Mouse (Mus musculus): Measurements from ENCODE around the gene Nbea. TPM values are rescaled to one million over a fixed set of nuclear protein-coding genes. Genes with fewer than 3 reads are reported as not detected.

Gene Nbea
- polyA plus RNA-seq, 1 experiment from 2014 or later: 17.1 TPM

GRCm38 (mm10) chr3:55693073-55693472, 490.4 kb downstream of the Nbea start:
- H3K9me3 ChIP-seq: no peaks in the 10 kb centered on the region
- H3K27me3 ChIP-seq (replicated peaks; ENCODE audit: low read depth, poor library complexity, severe bottlenecking): no peaks in the 10 kb centered on the region
- WGBS: 73% methylated on average over 4 of the region's 4 CpGs
- no peak for DNase-seq (ENCODE audit: low spot score)
- H3K4me1 ChIP-seq: 0 out of 2 replicates have a peak, but pooled peaks cover 9% of the 10 kb centered on the region
- H3K4me3 ChIP-seq: no peak overlapping the region
- H3K36me3 ChIP-seq (replicated peaks): no peaks in the 10 kb centered on the region
- no peak overlapping the region for H3K27ac ChIP-seq (replicated peaks)

GRCm38 (mm10) chr3:55688098-55688497, 495.4 kb downstream of the Nbea start:
- Histone ChIP-seq H3K4me3 (no peak overlapping the region), H3K4me1 (peaks cover 47% of the 10 kb centered on the region), H3K27ac (replicated peaks) (no peak overlapping the region), H3K9me3 (no peaks in the 10 kb centered on the region), H3K27me3 (replicated peaks; ENCODE audit: low read depth, poor library complexity, severe bottlenecking) (no peaks in the 10 kb centered on the region), H3K36me3 (replicated peaks) (no peaks in the 10 kb centered on the region)
- no peak for DNase-seq (ENCODE audit: low spot score)
- WGBS: 50% methylated on average over 1 of the region's 1 CpGs

- Histone ChIP-seq H3K27ac (replicated peaks) (0 out of 2 replicates have a peak overlapping the region, but pooled peaks have one; percentile 21), H3K4me3 (no peak overlapping the region), H3K27me3 (replicated peaks; ENCODE audit: low read depth, poor library complexity, severe bottlenecking) (no peaks in the 10 kb centered on the region), H3K36me3 (replicated peaks) (no peaks in the 10 kb centered on the region), H3K9me3 (no peaks in the 10 kb centered on the region), H3K4me1 (peaks cover 52% of the 10 kb centered on the region)
- 85% methylated on average over 6 of the region's 6 CpGs for WGBS
- DNase-seq (ENCODE audit: low spot score): no peak
These were observed 496.5 kb downstream of the Nbea start for GRCm38 (mm10) chr3:55686993-55687392.

- no peaks in the 10 kb centered on the region for H3K27me3 ChIP-seq (replicated peaks; ENCODE audit: low read depth, poor library complexity, severe bottlenecking)
- peaks cover 52% of the 10 kb centered on the region for H3K4me1 ChIP-seq
- no peak overlapping the region for H3K4me3 ChIP-seq
- no peak for DNase-seq (ENCODE audit: low spot score)
- no peaks in the 10 kb centered on the region for H3K36me3 ChIP-seq (replicated peaks)
- no peaks in the 10 kb centered on the region for H3K9me3 ChIP-seq
- H3K27ac ChIP-seq (replicated peaks): no peak overlapping the region
- WGBS: 55% methylated on average over 6 of the region's 6 CpGs
These were observed 497.9 kb downstream of the Nbea start for GRCm38 (mm10) chr3:55685627-55686026.

DNA sequence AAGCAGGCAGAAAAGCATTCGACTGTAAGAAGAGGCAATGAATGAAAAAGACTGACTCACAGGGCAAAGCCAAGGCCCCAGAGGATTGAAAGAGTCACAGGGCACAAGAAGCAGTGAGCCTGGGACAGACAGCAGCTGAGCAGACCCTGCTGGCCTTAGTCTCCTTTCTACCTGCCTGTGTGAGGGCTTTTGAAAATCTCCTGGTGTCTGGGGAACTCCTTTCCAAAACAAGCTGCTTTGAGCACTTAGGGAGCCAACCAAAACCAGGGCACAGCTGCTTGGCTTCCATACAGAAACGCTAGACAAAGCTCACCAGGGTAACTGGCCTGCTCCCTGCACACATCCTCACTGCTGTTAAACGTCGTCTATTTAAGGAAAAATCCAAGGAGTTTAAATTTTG, 498.6 kb downstream of the Nbea start:
- Histone ChIP-seq H3K4me3 (no peak overlapping the region), H3K4me1 (peaks cover 52% of the 10 kb centered on the region), H3K9me3 (no peaks in the 10 kb centered on the region), H3K36me3 (replicated peaks) (no peaks in the 10 kb centered on the region), H3K27me3 (replicated peaks; ENCODE audit: low read depth, poor library complexity, severe bottlenecking) (no peaks in the 10 kb centered on the region), H3K27ac (replicated peaks) (peak overlapping the region; percentile 41)
- peak; percentile 19 for DNase-seq (ENCODE audit: low spot score)
- WGBS: 50% methylated on average over 4 of the region's 4 CpGs

DNA sequence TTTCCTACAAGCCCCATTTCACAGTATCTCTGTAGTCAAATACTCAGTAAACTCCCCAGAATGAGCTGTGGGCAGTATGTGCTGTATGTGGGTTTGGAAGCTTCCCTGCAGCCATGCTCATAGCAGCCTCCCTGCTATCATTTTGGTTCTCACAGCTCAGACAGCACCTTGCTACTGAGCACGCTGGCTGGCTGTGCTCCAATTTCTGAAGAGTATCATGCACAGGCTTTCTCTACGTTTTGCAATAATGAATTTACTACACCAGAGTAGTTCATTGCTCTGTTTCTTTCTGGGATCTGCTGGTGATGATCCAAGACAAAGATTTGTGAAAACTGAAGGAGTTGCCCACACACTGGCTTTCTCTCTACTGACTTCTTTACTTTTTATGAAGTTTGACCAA, 505.8 kb downstream of the Nbea start:
- Histone ChIP-seq H3K27ac (replicated peaks) (no peak overlapping the region), H3K36me3 (replicated peaks) (no peaks in the 10 kb centered on the region), H3K4me3 (no peak overlapping the region), H3K27me3 (replicated peaks; ENCODE audit: low read depth, poor library complexity, severe bottlenecking) (no peaks in the 10 kb centered on the region), H3K4me1 (peaks cover 5% of the 10 kb centered on the region), H3K9me3 (no peaks in the 10 kb centered on the region)
- DNase-seq (ENCODE audit: low spot score): no peak
- 84% methylated on average over 2 of the region's 2 CpGs for WGBS

DNA sequence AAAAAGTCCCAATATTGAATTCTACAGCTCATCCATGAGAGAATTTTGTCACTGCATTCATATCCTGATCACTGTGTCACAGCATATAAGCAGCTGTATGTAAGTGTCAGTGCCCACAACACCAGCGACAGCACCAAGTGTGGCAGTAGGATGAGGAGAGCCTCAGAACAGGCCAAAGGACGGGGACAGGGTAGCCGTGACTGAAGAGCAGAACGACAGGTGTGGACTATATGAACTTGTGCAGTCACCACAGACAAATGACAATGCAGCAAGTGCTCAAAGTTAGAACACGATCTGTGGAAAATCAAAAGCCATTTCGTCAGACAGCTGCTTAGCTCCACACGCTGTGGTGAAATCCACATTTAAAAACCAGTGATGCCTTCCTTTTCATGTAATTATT, 509.3 kb downstream of the Nbea start:
- no peaks in the 10 kb centered on the region for H3K27me3 ChIP-seq (replicated peaks; ENCODE audit: low read depth, poor library complexity, severe bottlenecking)
- H3K36me3 ChIP-seq (replicated peaks): no peaks in the 10 kb centered on the region
- peaks cover 10% of the 10 kb centered on the region for H3K4me1 ChIP-seq
- no peak overlapping the region for H3K27ac ChIP-seq (replicated peaks)
- DNase-seq (ENCODE audit: low spot score): no peak
- 89% methylated on average over 7 of the region's 7 CpGs for WGBS
- no peaks in the 10 kb centered on the region for H3K9me3 ChIP-seq
- no peak overlapping the region for H3K4me3 ChIP-seq

DNA sequence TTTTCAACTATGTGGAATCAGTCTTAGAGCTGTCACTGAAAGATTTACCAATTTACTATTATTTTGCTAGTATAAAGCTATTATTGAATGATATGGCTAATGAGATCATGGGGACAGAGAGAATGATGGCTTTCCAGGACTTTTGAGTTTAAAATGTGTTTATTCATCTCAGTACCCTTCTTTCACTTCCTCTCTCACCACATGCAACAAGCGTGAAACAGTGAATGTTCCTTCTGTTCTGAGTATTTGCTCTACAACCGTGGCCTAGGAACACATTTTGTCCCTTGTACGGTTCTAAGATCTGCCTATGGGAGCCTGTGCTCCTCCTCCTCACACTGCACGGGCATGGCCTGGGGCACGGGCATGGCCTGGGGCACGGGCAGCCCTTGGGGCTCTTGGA, 516.5 kb downstream of the Nbea start:
- H3K9me3 ChIP-seq: no peaks in the 10 kb centered on the region
- 0 out of 2 replicates have a peak overlapping the region, but pooled peaks have one; percentile 35 for H3K27ac ChIP-seq (replicated peaks)
- no peak overlapping the region for H3K4me3 ChIP-seq
- DNase-seq (ENCODE audit: low spot score): no peak
- 0 out of 2 replicates have a peak, but pooled peaks cover 2% of the 10 kb centered on the region for H3K27me3 ChIP-seq (replicated peaks; ENCODE audit: low read depth, poor library complexity, severe bottlenecking)
- WGBS: 77% methylated on average over 6 of the region's 6 CpGs
- H3K36me3 ChIP-seq (replicated peaks): no peaks in the 10 kb centered on the region
- peaks cover 21% of the 10 kb centered on the region for H3K4me1 ChIP-seq

- H3K36me3 ChIP-seq (replicated peaks): no peaks in the 10 kb centered on the region
- peaks cover 25% of the 10 kb centered on the region for H3K4me1 ChIP-seq
- no peaks in the 10 kb centered on the region for H3K9me3 ChIP-seq
- H3K27ac ChIP-seq (replicated peaks): no peak overlapping the region
- DNase-seq (ENCODE audit: low spot score): no peak
- 36% methylated on average over 5 of the region's 5 CpGs for WGBS
- no peak overlapping the region for H3K4me3 ChIP-seq
- 0 out of 2 replicates have a peak, but pooled peaks cover 2% of the 10 kb centered on the region for H3K27me3 ChIP-seq (replicated peaks; ENCODE audit: low read depth, poor library complexity, severe bottlenecking)
These were observed 517.6 kb downstream of the Nbea start for GRCm38 (mm10) chr3:55665928-55666327.

- Histone ChIP-seq H3K9me3 (no peaks in the 10 kb centered on the region), H3K4me1 (peaks cover 29% of the 10 kb centered on the region), H3K4me3 (no peak overlapping the region), H3K27me3 (replicated peaks; ENCODE audit: low read depth, poor library complexity, severe bottlenecking) (0 out of 2 replicates have a peak, but pooled peaks cover 2% of the 10 kb centered on the region), H3K27ac (replicated peaks) (no peak overlapping the region), H3K36me3 (replicated peaks) (no peaks in the 10 kb centered on the region)
- 87% methylated on average over 3 of the region's 3 CpGs for WGBS
- no peak for DNase-seq (ENCODE audit: low spot score)
These were observed 518.8 kb downstream of the Nbea start for GRCm38 (mm10) chr3:55664713-55665112.

GRCm38 (mm10) chr3:55661678-55662445, 521.6 kb downstream of the Nbea start:
- Histone ChIP-seq H3K4me1 (peaks cover 39% of the 10 kb centered on the region), H3K9me3 (no peaks in the 10 kb centered on the region), H3K27ac (replicated peaks) (no peak overlapping the region), H3K4me3 (no peak overlapping the region), H3K36me3 (replicated peaks) (no peaks in the 10 kb centered on the region), H3K27me3 (replicated peaks; ENCODE audit: low read depth, poor library complexity, severe bottlenecking) (0 out of 2 replicates have a peak, but pooled peaks cover 2% of the 10 kb centered on the region)
- WGBS: 67% methylated on average over 9 of the region's 9 CpGs
- peak; percentile 54 for DNase-seq (ENCODE audit: low spot score)

DNA sequence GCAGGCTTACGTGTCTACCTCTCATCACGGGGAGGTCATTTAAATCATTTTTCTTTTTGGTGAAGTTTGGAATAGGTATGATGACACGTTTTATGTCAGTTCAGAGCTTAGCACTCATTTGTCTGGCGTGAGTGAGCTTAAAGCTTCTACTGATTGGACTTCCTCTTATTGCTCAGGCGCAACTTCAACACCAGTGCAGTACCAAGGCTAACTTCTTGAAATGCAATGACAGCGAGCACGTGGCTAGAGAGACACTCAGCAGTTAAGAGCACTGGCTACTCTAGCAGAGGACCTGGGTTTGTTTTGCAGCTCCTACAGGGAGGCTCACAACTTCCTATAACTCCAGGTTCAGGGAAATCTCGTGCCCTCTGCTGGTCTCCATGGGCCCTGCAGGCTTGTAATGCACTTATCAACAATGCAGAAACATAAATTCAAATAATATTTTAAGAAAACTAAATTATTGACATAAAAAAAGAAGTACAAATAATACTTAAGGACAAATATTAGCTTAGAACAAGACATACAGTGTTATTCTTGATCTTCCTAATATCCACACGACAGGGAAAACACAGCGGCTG, 523.2 kb downstream of the Nbea start:
- H3K27me3 ChIP-seq (replicated peaks; ENCODE audit: low read depth, poor library complexity, severe bottlenecking): 0 out of 2 replicates have a peak, but pooled peaks cover 2% of the 10 kb centered on the region
- WGBS: 90% methylated on average over 10 of the region's 10 CpGs
- H3K27ac ChIP-seq (replicated peaks): no peak overlapping the region
- no peak for DNase-seq (ENCODE audit: low spot score)
- H3K9me3 ChIP-seq: no peaks in the 10 kb centered on the region
- no peak overlapping the region for H3K4me3 ChIP-seq
- H3K4me1 ChIP-seq: peaks cover 30% of the 10 kb centered on the region
- H3K36me3 ChIP-seq (replicated peaks): no peaks in the 10 kb centered on the region
